Mouse (Mus musculus) cerebellum, adult 2 months (tissue): ENCODE results near the gene Tnpo2.

Experiments
- CTCF ChIP-seq: fragments of 200-500 bp; IDR thresholded peaks from 2 replicates; pipeline ENCODE4 v1.5.1; 2011; ENCODE audit warnings: low read depth, mild to moderate bottlenecking, control low read depth, low read length, moderate library complexity, borderline replicate concordance; ENCODE audit not compliant: insufficient read depth
- POLR2A ChIP-seq: fragments of 200-500 bp; IDR thresholded peaks from 2 replicates; pipeline ENCODE4 v1.6.1; 2011; ENCODE audit warnings: low read length, control low read depth, borderline replicate concordance; ENCODE audit not compliant: insufficient read depth

DNA sequence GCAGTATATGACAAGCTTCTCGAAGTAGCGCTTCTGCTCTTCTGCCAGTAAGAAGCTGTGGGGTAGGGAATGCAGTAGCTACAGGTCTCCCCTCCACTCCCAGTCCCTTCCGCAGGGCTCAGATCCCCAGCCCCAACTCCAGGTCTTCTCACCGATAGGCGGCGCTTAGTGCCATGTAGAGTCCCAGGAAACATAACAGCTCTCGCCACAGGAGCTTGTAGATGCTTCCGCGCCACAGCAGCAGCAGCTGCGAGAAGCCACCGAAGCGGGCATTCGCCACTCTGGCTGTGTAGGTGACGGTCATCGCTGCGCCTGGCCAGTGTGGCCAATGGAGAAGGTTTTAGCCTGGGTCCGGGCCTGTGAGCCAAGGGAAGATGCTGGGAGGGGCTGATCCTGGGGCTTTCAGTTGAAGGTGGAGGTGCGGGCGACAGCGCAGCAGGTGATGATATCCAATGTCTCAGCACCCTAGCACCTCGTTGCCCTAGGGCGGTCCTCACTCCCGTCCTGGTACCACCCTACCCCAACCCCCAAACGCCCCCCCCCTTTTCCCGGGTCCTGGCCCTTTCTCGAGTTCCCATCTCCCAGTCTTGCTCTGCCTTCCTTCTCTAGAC is 23.4 kb upstream of the Tnpo2 start:
- TF ChIP-seq POLR2A (0 out of 2 replicates have a peak, but pooled peaks have one; percentile 15), CTCF (peak; percentile 67)
